Mouse (Mus musculus) hindbrain, postnatal 0 days (tissue): ENCODE data around the gene Kalrn. TPM values are rescaled to one million over a fixed set of nuclear protein-coding genes. Genes with fewer than 3 reads are reported as not detected.
A peak's percentile ranks its signal among the peaks of the same experiment; 100 is the strongest.

Experiments
- ATAC-seq: fragments of 200-750 bp; cut with Nextera tagmentation; 2 replicates; pipeline ENCODE4 v1.8.0; 2017; ENCODE audit warnings: mild to moderate bottlenecking, moderate TSS enrichment, moderate library complexity
- DNase-seq: peaks from one replicate; pipeline ENCODE4 v3.0.0-alpha.2; 2015; ENCODE audit warnings: low spot score
- H3K27ac ChIP-seq: fragments of 300-500 bp; sonication (generic); 2 replicates; pipeline ENCODE4 v1.5.1; 2014; ENCODE audit warnings: mild to moderate bottlenecking
- H3K27me3 ChIP-seq: fragments of 300-500 bp; sonication (generic); 2 replicates; pipeline ENCODE4 v1.6.1; 2014; ENCODE audit warnings: low read length, mixed read lengths; ENCODE audit not compliant: insufficient read depth
- H3K36me3 ChIP-seq: fragments of 300-500 bp; sonication (generic); 2 replicates; pipeline ENCODE4 v1.6.1; 2014; ENCODE audit warnings: low read length, mixed read lengths; ENCODE audit not compliant: insufficient read depth
- H3K4me1 ChIP-seq: fragments of 300-500 bp; sonication (generic); 2 replicates; pipeline ENCODE4 v1.6.1; 2014; ENCODE audit warnings: antibody characterized with exemption, low read length, mixed read lengths; ENCODE audit not compliant: insufficient read depth
- H3K4me2 ChIP-seq: fragments of 300-500 bp; sonication (generic); 2 replicates; pipeline ENCODE4 v1.6.1; 2014; ENCODE audit warnings: low read depth, mild to moderate bottlenecking, low read length, moderate library complexity, mixed read lengths
- H3K4me3 ChIP-seq: fragments of 300-500 bp; sonication (generic); 2 replicates; pipeline ENCODE4 v1.5.1; 2014; ENCODE audit warnings: low read length
- H3K9ac ChIP-seq: fragments of 300-500 bp; sonication (generic); replicated peaks from 2 replicates; pipeline ENCODE4 v1.6.1; 2014; ENCODE audit warnings: mild to moderate bottlenecking, low read length, moderate library complexity, mixed read lengths
- H3K9me3 ChIP-seq: fragments of 300-500 bp; sonication (generic); 2 replicates; pipeline ENCODE4 v1.6.1; 2016; ENCODE audit warnings: low read length, mixed read lengths
- CTCF ChIP-seq: IDR thresholded peaks from 2 replicates; pipeline ENCODE4 v1.5.1; 2016; ENCODE audit warnings: antibody characterized with exemption, control low read depth, low read depth
- WGBS: fragments of 180-500 bp; shearing (Covaris S2); extraction: QIAGEN DNeasy Blood & Tissue Kit; methylation state at CpG from one replicate; pipeline ENCODE4 v1.1.7; 2014; 5-methylcytosine and 5-hydroxymethylcytosine counted together
- polyA plus RNA-seq: library from polyadenylated mRNA; unstranded; fragments of >200 nt; fragmentation: Nextera tagmentation; extraction: Ambion mirVana; gene quantifications from 2 replicates; pipeline ENCODE4 v1.2.1, GENCODE M21; 2015
- total RNA-seq: library from RNA; depleted of rRNA; stranded (reverse); fragments of >200 nt; gene quantifications from 2 replicates; pipeline ENCODE4 v1.2.3, GENCODE M21; 2014

Kalrn gene
- total and polyA plus RNA-seq, 2 experiments from 2014 or later: 17.0 to 107 TPM

- ATAC-seq (no peak), DNase-seq (peak; percentile 36)
- H3K4me1 ChIP-seq: peaks cover 25% of the 10 kb centered on the region
- peak; percentile 40 for TF ChIP-seq CTCF
- H3K36me3 ChIP-seq: no peaks in the 10 kb centered on the region
- no peak overlapping the region for H3K27ac ChIP-seq
- no peaks in the 10 kb centered on the region for H3K9me3 ChIP-seq
- H3K9ac ChIP-seq: no peak overlapping the region
- H3K27me3 ChIP-seq: no peaks in the 10 kb centered on the region
- no peak overlapping the region for H3K4me2 ChIP-seq
- WGBS: 40% methylated on average over 4 of the region's 4 CpGs
- no peak overlapping the region for H3K4me3 ChIP-seq
Observed at GRCm38 (mm10) chr16:34466649-34467048, 106.7 kb downstream of the Kalrn start.

DNA sequence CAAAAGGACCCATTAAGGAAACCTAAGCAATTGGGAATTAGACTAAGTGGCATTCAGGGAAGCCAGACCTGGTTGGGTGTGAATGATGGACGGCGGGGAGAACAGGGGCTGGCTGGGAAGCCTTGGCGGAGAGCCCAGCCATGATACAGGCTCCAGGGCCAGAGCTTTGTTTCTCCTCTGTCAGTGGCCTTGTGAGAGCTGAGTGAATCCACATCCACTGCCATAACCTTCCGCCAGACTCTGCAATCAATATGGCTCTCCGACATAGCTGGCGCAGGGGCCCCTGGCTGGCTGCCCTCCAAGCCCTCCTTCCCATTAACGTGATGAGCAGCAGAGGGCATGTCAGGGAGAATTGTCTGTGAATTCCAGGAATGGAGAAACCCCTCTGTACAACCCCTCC lies 117.0 kb downstream of the Kalrn start:
- TF ChIP-seq CTCF: no peak
- peak; percentile 76 for DNase-seq
- Histone ChIP-seq H3K4me1 (peaks cover 6% of the 10 kb centered on the region; the same call in 1 of the 2 replicates), H3K36me3 (no peaks in the 10 kb centered on the region), H3K27ac (no peak overlapping the region), H3K4me3 (no peak overlapping the region), H3K9me3 (no peaks in the 10 kb centered on the region), H3K27me3 (no peaks in the 10 kb centered on the region), H3K4me2 (no peak overlapping the region), H3K9ac (no peak overlapping the region)
- ATAC-seq: peak; percentile 69; the same call in 1 of the 2 replicates
- WGBS: 29% methylated on average over 7 of the region's 7 CpGs

DNA sequence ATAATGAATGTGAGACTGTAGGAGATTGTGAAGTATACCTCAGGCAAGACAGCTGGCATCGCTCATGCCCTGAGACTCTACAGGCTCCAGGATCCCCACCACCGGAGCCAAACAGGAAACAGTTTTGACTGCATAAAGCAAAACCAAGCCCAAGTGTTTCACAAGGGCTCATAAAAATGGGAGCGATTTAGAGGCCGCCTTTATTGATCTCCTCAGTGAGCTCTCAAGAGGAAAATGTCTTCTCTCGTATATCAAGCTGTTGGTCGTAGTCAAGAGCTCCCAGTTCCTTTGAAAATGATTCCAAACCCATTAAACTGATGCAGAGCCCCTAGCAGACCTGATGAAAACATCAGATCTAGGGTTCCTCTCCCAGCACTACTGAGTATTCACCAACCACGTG lies 127.7 kb downstream of the Kalrn start:
- TF ChIP-seq CTCF: no peak
- 76% methylated on average over 7 of the region's 7 CpGs for WGBS
- Histone ChIP-seq H3K27ac (no peak overlapping the region), H3K9me3 (no peaks in the 10 kb centered on the region), H3K9ac (no peak overlapping the region), H3K4me2 (no peak overlapping the region), H3K4me1 (peaks cover 9% of the 10 kb centered on the region), H3K27me3 (no peaks in the 10 kb centered on the region), H3K4me3 (no peak overlapping the region), H3K36me3 (no peaks in the 10 kb centered on the region)
- ATAC-seq (no peak), DNase-seq (no peak)

GRCm38 (mm10) chr16:34441704-34442103 lies 131.6 kb downstream of the Kalrn start:
- Histone ChIP-seq H3K27me3 (no peaks in the 10 kb centered on the region), H3K4me3 (no peak overlapping the region), H3K4me2 (no peak overlapping the region), H3K36me3 (no peaks in the 10 kb centered on the region), H3K4me1 (peaks cover 18% of the 10 kb centered on the region), H3K9ac (no peak overlapping the region), H3K9me3 (no peaks in the 10 kb centered on the region), H3K27ac (no peak overlapping the region)
- DNase-seq (no peak), ATAC-seq (no peak)
- WGBS: 76% methylated on average over 2 of the region's 2 CpGs
- no peak for TF ChIP-seq CTCF

DNA sequence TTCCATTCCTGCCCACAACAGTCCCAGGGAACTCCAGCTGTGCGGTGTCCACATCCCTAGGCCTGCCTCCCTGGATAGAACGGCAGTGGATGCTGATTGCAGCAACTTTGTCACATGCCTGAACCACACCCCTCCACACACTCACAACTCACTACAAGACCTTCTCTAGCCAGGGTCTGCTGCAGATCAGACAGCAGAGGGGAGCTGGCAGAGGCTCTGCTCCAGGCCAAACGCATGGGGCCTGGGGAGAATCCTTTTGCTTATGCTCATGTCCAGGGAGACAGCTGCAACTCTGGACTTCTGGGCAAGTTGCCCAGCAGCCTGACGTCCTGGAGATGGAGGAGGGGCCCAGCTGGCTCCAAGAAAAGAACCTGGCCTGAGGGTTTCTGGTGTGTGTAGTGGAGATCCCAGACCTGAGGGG lies 132.3 kb downstream of the Kalrn start:
- WGBS: 19% methylated on average over 4 of the region's 4 CpGs
- Histone ChIP-seq H3K9ac (no peak overlapping the region), H3K27me3 (no peaks in the 10 kb centered on the region), H3K4me1 (peaks cover 18% of the 10 kb centered on the region), H3K9me3 (no peaks in the 10 kb centered on the region), H3K4me3 (no peak overlapping the region), H3K27ac (peak overlapping the region; percentile 58), H3K36me3 (no peaks in the 10 kb centered on the region), H3K4me2 (no peak overlapping the region)
- DNase-seq (peak; percentile 92), ATAC-seq (peak; percentile 93)
- no peak for TF ChIP-seq CTCF

DNA sequence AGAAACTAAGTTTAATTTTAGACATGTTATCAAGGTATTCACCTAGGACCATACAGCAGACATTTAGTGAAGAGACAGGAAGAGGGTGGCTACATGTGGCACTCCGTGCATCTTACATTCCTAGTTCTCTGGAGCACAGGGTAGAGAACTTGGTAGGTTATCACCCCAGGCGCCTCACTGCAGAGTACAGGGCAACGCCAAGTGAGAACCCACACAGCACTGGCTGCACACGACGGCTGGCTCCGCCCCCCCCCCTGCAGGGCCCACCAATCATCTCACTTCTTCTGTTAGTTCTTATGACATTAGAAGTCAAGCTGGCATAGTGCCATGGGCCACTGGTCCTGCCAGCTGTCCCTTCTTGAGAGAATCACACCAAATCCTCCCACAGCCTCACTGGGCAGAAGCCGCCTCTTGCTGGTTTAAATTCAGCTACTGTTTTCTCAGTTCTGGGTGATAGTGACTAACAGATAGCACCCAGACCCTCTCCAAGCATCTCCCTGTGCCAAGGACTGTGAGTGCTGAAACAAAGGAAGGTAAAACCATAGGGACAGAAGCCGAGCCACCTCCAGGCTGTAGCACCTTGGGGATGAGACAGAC lies 133.2 kb downstream of the Kalrn start:
- 54% methylated on average over 8 of the region's 8 CpGs for WGBS
- 0 out of 2 replicates have a peak, but pooled peaks have one; percentile 41 for ATAC-seq
- Histone ChIP-seq H3K27me3 (no peaks in the 10 kb centered on the region), H3K9ac (no peak overlapping the region), H3K4me2 (no peak overlapping the region), H3K4me1 (peaks cover 18% of the 10 kb centered on the region), H3K4me3 (no peak overlapping the region), H3K36me3 (no peaks in the 10 kb centered on the region), H3K9me3 (no peaks in the 10 kb centered on the region), H3K27ac (no peak overlapping the region)
- DNase-seq: peak; percentile 78
- no peak for TF ChIP-seq CTCF

GRCm38 (mm10) chr16:34430131-34430530 lies 143.2 kb downstream of the Kalrn start:
- Histone ChIP-seq H3K36me3 (no peaks in the 10 kb centered on the region), H3K4me3 (no peak overlapping the region), H3K9ac (no peak overlapping the region), H3K27ac (no peak overlapping the region), H3K27me3 (no peaks in the 10 kb centered on the region), H3K4me1 (no peaks in the 10 kb centered on the region; the same call in 1 of the 2 replicates), H3K9me3 (no peaks in the 10 kb centered on the region), H3K4me2 (no peak overlapping the region)
- DNase-seq (no peak), ATAC-seq (no peak)
- WGBS: 43% methylated on average over 5 of the region's 5 CpGs
- TF ChIP-seq CTCF: no peak
